Mouse (Mus musculus) neural tube, embryonic 11.5 days (tissue): Measurements from ENCODE around the gene Gh. TPM values are rescaled to one million over a fixed set of nuclear protein-coding genes. Genes with fewer than 3 reads are reported as not detected.

ENCODE experiments used
- ATAC-seq: fragments of 200-750 bp; cut with Nextera tagmentation; 2 replicates; pipeline ENCODE4 v1.8.0; 2017; ENCODE audit warnings: moderate number of reproducible peaks, mild to moderate bottlenecking, moderate TSS enrichment, moderate library complexity; ENCODE audit not compliant: insufficient read depth, low FRiP score, low TSS enrichment
- DNase-seq: peaks from one replicate; pipeline ENCODE4 v3.0.0-alpha.2; 2015; ENCODE audit warnings: low spot score
- H3K27ac ChIP-seq: fragments of 300-500 bp; sonication (generic); 2 replicates; pipeline ENCODE4 v1.5.1; 2014; ENCODE audit warnings: low read depth, mild to moderate bottlenecking, low read length
- H3K27me3 ChIP-seq: fragments of 300-500 bp; sonication (generic); 2 replicates; pipeline ENCODE4 v1.6.1; 2014; ENCODE audit warnings: mild to moderate bottlenecking, low read length, mixed read lengths; ENCODE audit not compliant: control insufficient read depth, insufficient read depth
- H3K36me3 ChIP-seq: fragments of 300-500 bp; sonication (generic); 2 replicates; pipeline ENCODE4 v1.6.1; 2014; ENCODE audit warnings: mild to moderate bottlenecking, low read length, moderate library complexity, mixed read lengths; ENCODE audit not compliant: control insufficient read depth, insufficient read depth
- H3K4me1 ChIP-seq: fragments of 300-500 bp; sonication (generic); 2 replicates; pipeline ENCODE4 v1.6.1; 2014; ENCODE audit warnings: low read length, mixed read lengths; ENCODE audit not compliant: control insufficient read depth, insufficient read depth
- H3K4me2 ChIP-seq: fragments of 300-500 bp; sonication (generic); 2 replicates; pipeline ENCODE4 v1.6.1; 2014; ENCODE audit warnings: low read depth, mild to moderate bottlenecking, moderate library complexity
- H3K4me3 ChIP-seq: fragments of 300-500 bp; sonication (generic); 2 replicates; pipeline ENCODE4 v1.5.1; 2014; ENCODE audit warnings: low read depth, low read length
- H3K9ac ChIP-seq: fragments of 300-500 bp; sonication (generic); 2 replicates; pipeline ENCODE4 v1.6.1; 2014; ENCODE audit warnings: mild to moderate bottlenecking, low read length
- H3K9me3 ChIP-seq: fragments of 300-500 bp; sonication (generic); 2 replicates; pipeline ENCODE4 v1.6.1; 2016; ENCODE audit warnings: low read length; ENCODE audit not compliant: control insufficient read depth
- WGBS: fragments of 180-500 bp; shearing (Covaris S2); extraction: QIAGEN DNeasy Blood & Tissue Kit; methylation state at CpG from one replicate; pipeline ENCODE4 v1.1.7; 2014; 5-methylcytosine and 5-hydroxymethylcytosine counted together
- polyA plus RNA-seq: library from polyadenylated mRNA; unstranded; fragments of >200 nt; fragmentation: Nextera tagmentation; extraction: Ambion mirVana; gene quantifications from 2 replicates; pipeline ENCODE4 v1.2.1, GENCODE M21; 2014

Gh gene
- polyA plus RNA-seq, 1 experiment from 2014 or later = not detected

DNA sequence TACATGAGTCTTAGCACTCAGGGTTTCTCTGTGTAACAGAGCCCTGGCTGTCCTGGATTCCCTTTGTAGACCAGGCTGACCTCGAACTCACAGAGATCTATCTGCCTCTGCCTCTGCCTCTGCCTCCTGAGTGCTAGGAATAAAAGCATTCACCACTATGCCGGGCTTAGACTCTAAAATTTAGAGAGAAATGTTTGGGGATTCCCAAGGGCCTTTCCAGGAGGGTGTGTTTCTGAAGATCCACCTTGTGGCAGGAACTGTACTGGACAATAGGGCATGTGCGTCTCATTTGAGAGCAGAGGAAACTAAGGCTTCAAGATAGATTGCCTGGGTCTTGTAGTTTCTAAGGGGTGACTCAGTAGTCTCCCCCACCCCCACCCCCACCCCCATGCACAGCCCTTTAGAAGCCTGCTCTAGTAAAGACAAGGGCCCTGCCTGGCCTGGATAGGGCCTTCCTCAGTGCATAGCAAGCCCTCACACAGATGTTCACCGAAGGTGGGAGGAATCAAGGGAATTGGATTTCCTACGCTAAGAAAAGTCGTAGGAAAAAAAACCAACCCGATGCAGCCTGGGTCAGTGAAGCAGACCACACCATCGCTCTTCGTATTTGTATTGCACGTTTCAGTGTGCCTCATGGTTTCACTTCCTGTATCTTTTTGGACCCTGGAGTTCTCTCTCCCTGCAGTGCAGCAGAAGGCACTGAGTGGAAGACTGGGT, 3.8 kb upstream of the Gh start:
- DNase-seq = no peak
- H3K27ac ChIP-seq = no peak overlapping the region
- no peak for ATAC-seq
- no peaks in the 10 kb centered on the region for H3K36me3 ChIP-seq
- no peak overlapping the region for H3K9ac ChIP-seq
- no peaks in the 10 kb centered on the region for H3K4me1 ChIP-seq
- no peak overlapping the region for H3K4me2 ChIP-seq
- WGBS = 86% methylated on average over 10 of the region's 10 CpGs
- no peaks in the 10 kb centered on the region for H3K9me3 ChIP-seq
- no peak overlapping the region for H3K4me3 ChIP-seq
- no peaks in the 10 kb centered on the region for H3K27me3 ChIP-seq

DNA sequence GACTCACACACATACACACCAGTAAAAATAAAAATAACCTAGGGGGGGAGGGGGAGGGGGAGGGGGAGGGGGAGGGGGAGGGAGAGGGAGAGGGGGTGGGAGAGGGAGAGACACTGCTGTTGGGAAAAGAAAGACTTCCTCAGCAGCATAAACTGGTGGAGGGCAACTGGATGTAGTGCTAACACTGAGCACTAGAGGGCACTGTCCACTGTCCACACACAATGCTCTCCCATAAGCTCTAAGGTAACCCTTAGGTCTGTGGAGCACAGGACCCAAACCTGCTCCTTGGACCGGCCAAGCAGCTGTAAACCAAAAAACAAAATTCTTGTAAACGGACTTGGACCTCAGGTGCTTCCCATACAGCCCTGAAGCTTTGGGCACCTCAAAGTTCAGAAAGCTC, 969 bp upstream of the Gh start:
- WGBS = 18% methylated on average over 2 of the region's 2 CpGs
- DNase-seq = peak; percentile 78
- Histone ChIP-seq H3K4me2 (no peak overlapping the region), H3K36me3 (no peaks in the 10 kb centered on the region), H3K4me1 (no peaks in the 10 kb centered on the region), H3K9ac (no peak overlapping the region), H3K4me3 (no peak overlapping the region), H3K9me3 (no peaks in the 10 kb centered on the region), H3K27me3 (no peaks in the 10 kb centered on the region), H3K27ac (no peak overlapping the region)
- ATAC-seq = no peak

DNA sequence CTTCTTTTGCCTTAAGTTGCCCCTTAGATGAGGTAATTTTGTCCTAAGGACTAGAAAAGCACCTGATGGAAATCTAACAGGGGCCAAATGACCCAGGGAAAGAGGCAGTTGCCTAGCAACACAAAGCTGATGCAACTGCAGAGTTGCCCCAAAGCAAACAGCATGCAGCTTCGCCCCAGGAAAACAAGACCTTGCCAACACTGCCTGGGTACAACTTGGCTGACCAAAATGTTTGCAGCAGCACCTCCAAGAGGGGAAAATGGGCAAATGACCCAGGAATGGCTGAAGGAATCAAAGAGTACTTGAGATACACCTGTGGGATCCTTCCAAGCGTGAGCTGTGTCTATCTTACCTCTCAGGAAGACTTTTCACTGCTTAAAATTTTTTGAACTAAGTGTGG, 9.8 kb downstream of the Gh start:
- Histone ChIP-seq H3K27me3 (no peaks in the 10 kb centered on the region), H3K36me3 (no peaks in the 10 kb centered on the region), H3K4me2 (no peak overlapping the region), H3K9me3 (no peaks in the 10 kb centered on the region), H3K4me1 (no peaks in the 10 kb centered on the region), H3K4me3 (no peak overlapping the region), H3K9ac (no peak overlapping the region), H3K27ac (no peak overlapping the region)
- ATAC-seq (no peak), DNase-seq (no peak)
- WGBS = 86% methylated on average over 2 of the region's 2 CpGs

DNA sequence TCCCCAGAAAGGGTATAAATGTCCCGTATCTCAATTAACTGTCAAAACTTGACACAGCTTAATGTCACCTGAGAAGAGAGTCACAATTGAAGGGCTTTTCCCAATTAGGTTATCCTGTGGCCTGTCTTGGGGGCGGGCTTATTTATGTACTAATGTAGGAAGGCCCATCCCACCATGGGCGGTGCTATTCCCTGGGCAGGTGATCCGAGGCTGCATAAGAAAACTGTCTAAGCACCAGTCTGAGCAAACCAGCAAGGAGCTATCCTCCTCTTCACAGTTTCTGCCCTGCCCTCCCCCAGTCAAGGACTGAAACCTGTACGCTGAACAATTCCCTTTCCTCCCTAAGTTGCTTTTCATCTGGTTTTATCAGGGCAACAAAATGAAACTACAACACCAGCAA, 11.3 kb downstream of the Gh start:
- Histone ChIP-seq H3K9me3 (no peaks in the 10 kb centered on the region), H3K36me3 (no peaks in the 10 kb centered on the region), H3K4me2 (no peak overlapping the region), H3K27ac (no peak overlapping the region), H3K27me3 (no peaks in the 10 kb centered on the region), H3K4me1 (no peaks in the 10 kb centered on the region), H3K9ac (no peak overlapping the region), H3K4me3 (no peak overlapping the region)
- ATAC-seq (no peak), DNase-seq (no peak)
- 94% methylated on average over 5 of the region's 5 CpGs for WGBS

DNA sequence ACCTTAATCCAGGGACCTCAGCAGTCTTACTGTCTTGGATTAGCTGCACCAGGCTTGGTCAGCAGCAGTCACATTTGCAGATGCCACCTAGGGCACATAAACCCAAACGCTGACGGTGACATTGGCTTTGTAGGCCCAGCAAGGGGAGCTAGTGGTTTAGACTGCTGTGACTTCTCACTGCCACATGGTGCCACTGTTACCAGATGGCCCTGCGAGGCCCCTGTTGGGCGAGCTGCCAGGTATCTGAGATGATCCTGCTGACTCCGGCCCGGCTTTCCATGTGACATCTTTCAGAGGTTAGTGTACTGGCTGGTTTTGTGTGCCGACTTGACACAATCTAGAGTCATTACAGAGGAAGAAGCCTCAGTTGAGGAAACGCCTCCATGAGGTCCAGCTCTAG, 12.3 kb downstream of the Gh start:
- no peaks in the 10 kb centered on the region for H3K4me1 ChIP-seq
- no peak overlapping the region for H3K27ac ChIP-seq
- no peaks in the 10 kb centered on the region for H3K27me3 ChIP-seq
- no peaks in the 10 kb centered on the region for H3K36me3 ChIP-seq
- H3K9me3 ChIP-seq = no peaks in the 10 kb centered on the region
- no peak for DNase-seq
- H3K4me2 ChIP-seq = no peak overlapping the region
- WGBS = 81% methylated on average over 8 of the region's 8 CpGs
- H3K9ac ChIP-seq = no peak overlapping the region
- no peak overlapping the region for H3K4me3 ChIP-seq
- no peak for ATAC-seq

DNA sequence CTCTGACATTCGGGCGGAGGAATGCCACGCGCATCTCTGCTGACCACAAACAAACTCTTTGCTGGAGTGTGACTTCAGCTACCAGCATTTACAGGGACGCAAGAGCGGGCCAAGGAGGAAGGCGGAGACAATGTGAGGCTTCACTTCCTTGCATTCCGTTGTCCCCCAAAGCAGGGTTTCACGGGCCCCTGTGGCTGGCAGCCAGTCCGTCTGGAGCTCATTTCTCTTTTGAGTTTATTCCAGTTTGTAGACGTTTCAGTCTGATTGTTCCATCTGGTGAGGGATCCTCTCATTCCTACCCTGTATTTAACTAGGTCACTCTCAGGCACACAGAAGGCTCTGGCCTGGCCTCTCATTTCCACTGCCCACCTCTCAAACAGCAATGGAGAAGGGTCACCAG, 14.7 kb downstream of the Gh start:
- H3K27me3 ChIP-seq = no peaks in the 10 kb centered on the region
- ATAC-seq (no peak), DNase-seq (no peak)
- H3K27ac ChIP-seq = no peak overlapping the region
- H3K4me1 ChIP-seq = no peaks in the 10 kb centered on the region
- no peak overlapping the region for H3K4me3 ChIP-seq
- no peak overlapping the region for H3K4me2 ChIP-seq
- no peaks in the 10 kb centered on the region for H3K9me3 ChIP-seq
- no peaks in the 10 kb centered on the region for H3K36me3 ChIP-seq
- 75% methylated on average over 11 of the region's 11 CpGs for WGBS
- H3K9ac ChIP-seq = no peak overlapping the region

DNA sequence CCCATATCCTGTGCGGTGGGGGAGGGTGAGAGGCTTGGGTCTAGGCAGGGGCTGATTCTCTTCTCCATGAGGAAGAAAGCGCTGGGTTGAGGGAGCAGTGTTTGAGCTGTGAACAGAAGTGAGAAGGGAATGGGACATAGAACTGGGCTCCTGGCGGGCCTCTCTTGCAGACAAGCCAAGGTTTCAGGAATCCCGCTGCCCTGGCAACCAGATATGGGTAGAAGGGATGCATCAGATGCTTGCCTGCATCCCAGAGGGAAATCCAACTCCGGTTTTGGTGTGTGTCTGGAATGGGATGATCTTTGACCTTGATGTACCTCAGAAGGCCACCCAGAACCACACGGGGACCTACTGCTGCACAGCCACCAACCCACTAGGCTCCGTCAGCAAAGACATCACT, 15.5 kb downstream of the Gh start:
- H3K36me3 ChIP-seq = no peaks in the 10 kb centered on the region
- no peaks in the 10 kb centered on the region for H3K4me1 ChIP-seq
- no peak overlapping the region for H3K4me2 ChIP-seq
- H3K27me3 ChIP-seq = no peaks in the 10 kb centered on the region
- WGBS = 86% methylated on average over 7 of the region's 7 CpGs
- H3K9me3 ChIP-seq = no peaks in the 10 kb centered on the region
- no peak overlapping the region for H3K9ac ChIP-seq
- H3K27ac ChIP-seq = no peak overlapping the region
- DNase-seq (no peak), ATAC-seq (no peak)
- no peak overlapping the region for H3K4me3 ChIP-seq

DNA sequence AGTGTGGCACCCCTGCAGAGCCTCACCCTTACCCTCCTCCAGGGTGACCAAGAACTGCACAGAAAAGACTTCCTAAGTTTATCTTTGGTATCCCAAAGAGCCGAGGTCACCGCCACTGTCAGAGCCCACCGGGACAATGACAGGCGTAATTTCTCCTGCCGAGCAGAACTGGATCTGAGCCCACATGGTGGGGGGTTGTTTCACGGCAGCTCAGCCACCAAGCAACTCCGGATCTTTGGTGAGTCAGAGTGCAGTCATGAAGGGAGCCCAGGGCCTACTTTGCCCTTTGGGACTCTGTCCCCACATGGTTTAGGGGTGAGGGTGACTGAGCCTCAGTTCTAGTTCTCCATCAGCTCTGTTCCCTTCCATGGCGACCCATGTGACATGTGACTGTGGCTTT, 17.5 kb downstream of the Gh start:
- Histone ChIP-seq H3K4me1 (no peaks in the 10 kb centered on the region), H3K36me3 (no peaks in the 10 kb centered on the region), H3K27me3 (no peaks in the 10 kb centered on the region), H3K4me3 (no peak overlapping the region), H3K4me2 (no peak overlapping the region), H3K9ac (no peak overlapping the region), H3K9me3 (no peaks in the 10 kb centered on the region), H3K27ac (no peak overlapping the region)
- no peak for DNase-seq
- no peak for ATAC-seq
- 76% methylated on average over 8 of the region's 8 CpGs for WGBS

DNA sequence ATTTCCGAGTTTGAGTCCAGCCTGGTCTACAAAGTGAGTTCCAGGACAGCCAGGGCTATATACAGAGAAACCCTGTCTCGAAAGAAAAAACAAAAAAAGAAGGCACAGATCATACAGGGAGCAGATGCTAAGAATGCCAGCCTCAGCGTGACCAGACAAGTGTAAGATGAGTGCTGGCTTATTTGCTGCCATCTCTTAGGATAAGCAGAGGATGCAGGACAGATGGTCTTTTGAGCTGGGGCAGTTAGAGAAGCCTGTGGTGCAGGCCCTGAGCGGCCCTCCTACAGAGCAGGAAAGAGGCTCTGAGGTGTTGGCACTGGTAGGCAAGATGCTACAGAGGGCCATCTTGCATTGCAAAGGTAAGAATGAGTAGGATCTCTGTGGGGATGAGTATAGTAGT, 18.3 kb downstream of the Gh start:
- ATAC-seq (no peak), DNase-seq (no peak)
- 80% methylated on average over 4 of the region's 4 CpGs for WGBS
- H3K9me3 ChIP-seq = no peaks in the 10 kb centered on the region
- no peaks in the 10 kb centered on the region for H3K36me3 ChIP-seq
- no peak overlapping the region for H3K9ac ChIP-seq
- no peaks in the 10 kb centered on the region for H3K4me1 ChIP-seq
- H3K4me3 ChIP-seq = no peak overlapping the region
- H3K27me3 ChIP-seq = no peaks in the 10 kb centered on the region
- no peak overlapping the region for H3K4me2 ChIP-seq
- no peak overlapping the region for H3K27ac ChIP-seq
